16 mouse cellular contexts compared by ENCODE assay signal in genomic region chr10:91227034-91227433, GRCm38 (mm10). TPM values are rescaled to one million over a fixed set of nuclear protein-coding genes. Genes with fewer than 3 reads are reported as not detected.
A peak's percentile ranks its signal among the peaks of the same experiment; 100 is the strongest.
DNase-seq lines count a peak whose midpoint lies in the region; ATAC-seq and TF ChIP-seq lines count a peak whose summit lies in the region.
"Had no signal": no experiment of that assay in that cellular context is flagged by ENCODE, and none has a peak within 500 bp of the region (broad histone marks: within the 10 kb centered on the region; RNA-seq: fewer than 3 reads in every experiment).

No protein-coding gene starts in this region.

- peaks cover 18% of the 10 kb centered on the region for H3K4me1 ChIP-seq in hindbrain, embryonic 16.5 days (ENCODE audit: control insufficient read depth, insufficient read depth, low read depth, low read length)
- H3K4me1 ChIP-seq in hindbrain, postnatal 0 days (ENCODE audit: insufficient read depth, low read length) = peaks cover 10% of the 10 kb centered on the region
- H3K4me1 ChIP-seq in neural tube, embryonic 13.5 days (replicated peaks) = peaks cover 25% of the 10 kb centered on the region
- peaks cover 46% of the 10 kb centered on the region for H3K4me1 ChIP-seq in embryonic facial prominence, embryonic 14.5 days (ENCODE audit: control insufficient read depth, insufficient read depth, low read length)

- no peaks in the 10 kb centered on the region for H3K36me3 ChIP-seq in hindbrain, embryonic 16.5 days (ENCODE audit: control insufficient read depth, insufficient read depth, low read length)
- H3K36me3 ChIP-seq in hindbrain, postnatal 0 days (ENCODE audit: insufficient read depth, low read length) = no peaks in the 10 kb centered on the region
- H3K36me3 ChIP-seq in neural tube, embryonic 13.5 days = no peaks in the 10 kb centered on the region
- no peaks in the 10 kb centered on the region for H3K36me3 ChIP-seq in embryonic facial prominence, embryonic 14.5 days (ENCODE audit: control insufficient read depth, insufficient read depth, low read length)
- H3K36me3 ChIP-seq: heart, embryonic 13.5 days; kidney, embryonic 15.5 days; midbrain, embryonic 15.5 days had no signal

- no peak overlapping the region for H3K9ac ChIP-seq in hindbrain, embryonic 16.5 days (ENCODE audit: low read depth, low read length)
- H3K9ac ChIP-seq in hindbrain, postnatal 0 days (replicated peaks; ENCODE audit: low read length) = no peak overlapping the region
- H3K9ac ChIP-seq in neural tube, embryonic 13.5 days = no peak overlapping the region
- H3K9ac ChIP-seq in embryonic facial prominence, embryonic 14.5 days (ENCODE audit: low read depth, low read length) = no peak overlapping the region
- H3K9ac ChIP-seq: heart, embryonic 13.5 days; kidney, embryonic 15.5 days; liver, postnatal 0 days; midbrain, embryonic 15.5 days had no signal

- no peaks in the 10 kb centered on the region for H3K9me3 ChIP-seq in hindbrain, embryonic 16.5 days (ENCODE audit: control insufficient read depth, low read length)
- no peaks in the 10 kb centered on the region for H3K9me3 ChIP-seq in hindbrain, postnatal 0 days (ENCODE audit: low read length)
- H3K9me3 ChIP-seq in neural tube, embryonic 13.5 days = no peaks in the 10 kb centered on the region
- no peaks in the 10 kb centered on the region for H3K9me3 ChIP-seq in embryonic facial prominence, embryonic 14.5 days (ENCODE audit: control insufficient read depth, low read length)
- H3K9me3 ChIP-seq: heart, embryonic 13.5 days; kidney, embryonic 15.5 days; midbrain, embryonic 15.5 days had no signal

- 39% methylated on average over 4 of the region's 4 CpGs for WGBS in hindbrain, embryonic 16.5 days
- WGBS in hindbrain, postnatal 0 days = 41% methylated on average over 4 of the region's 4 CpGs
- WGBS in neural tube, embryonic 13.5 days = 56% methylated on average over 4 of the region's 4 CpGs
- 20% methylated on average over 4 of the region's 4 CpGs for WGBS in embryonic facial prominence, embryonic 14.5 days

- DNase-seq in hindbrain, postnatal 0 days (ENCODE audit: low spot score) = no peak
- no peak for DNase-seq in neural tube, embryonic 10.5 days (ENCODE audit: extremely low spot score, low spot score)
- DNase-seq in embryonic facial prominence, embryonic 14.5 days (ENCODE audit: low spot score) = peak; percentile 94
- peak; percentile 33 for DNase-seq in mesoderm, embryonic 11.5 days (ENCODE audit: low read depth, low spot score)
- DNase-seq in frontal cortex, postnatal 25 days (ENCODE audit: low spot score in 2 of 2) = no peak
- DNase-seq in cerebellum, adult 11 months = no peak
- DNase-seq: adrenal gland, postnatal 36 days; cerebellum, adult 9-11 months; layer of hippocampus, postnatal 36 days; liver, postnatal 0 days; right cerebral cortex, postnatal 14 days had no signal

- ATAC-seq in hindbrain, embryonic 16.5 days = peak; percentile 53; the same call in 1 of the 2 replicates
- ATAC-seq in hindbrain, postnatal 0 days = no peak
- no peak for ATAC-seq in neural tube, embryonic 13.5 days (ENCODE audit: low read depth)
- peak; percentile 68 for ATAC-seq in embryonic facial prominence, embryonic 14.5 days (ENCODE audit: low read depth)
- ATAC-seq: liver, postnatal 0 days; midbrain, embryonic 15.5 days had no signal

- no peaks in the 10 kb centered on the region for H3K27me3 ChIP-seq in hindbrain, embryonic 16.5 days (replicated peaks; ENCODE audit: control insufficient read depth, insufficient read depth, low read length)
- H3K27me3 ChIP-seq in hindbrain, postnatal 0 days (ENCODE audit: insufficient read depth, low read length) = no peaks in the 10 kb centered on the region
- H3K27me3 ChIP-seq in neural tube, embryonic 13.5 days = no peaks in the 10 kb centered on the region
- H3K27me3 ChIP-seq in embryonic facial prominence, embryonic 14.5 days (replicated peaks; ENCODE audit: control insufficient read depth, insufficient read depth, low read length) = no peaks in the 10 kb centered on the region
- H3K27me3 ChIP-seq: heart, embryonic 13.5 days; kidney, embryonic 15.5 days; midbrain, embryonic 15.5 days had no signal

- H3K27ac ChIP-seq in hindbrain, embryonic 16.5 days (ENCODE audit: low read depth, low read length) = no peak overlapping the region
- H3K27ac ChIP-seq in hindbrain, postnatal 0 days = no peak overlapping the region
- H3K27ac ChIP-seq in neural tube, embryonic 13.5 days (replicated peaks) = 0 out of 2 replicates have a peak overlapping the region, but pooled peaks have one; percentile 18
- peak overlapping the region; percentile 63 for H3K27ac ChIP-seq in embryonic facial prominence, embryonic 14.5 days (replicated peaks; ENCODE audit: low read depth, low read length)
- H3K27ac ChIP-seq: heart, embryonic 13.5 days; kidney, embryonic 15.5 days; midbrain, embryonic 15.5 days had no signal

- no peak overlapping the region for H3K4me3 ChIP-seq in hindbrain, embryonic 16.5 days (ENCODE audit: low read length)
- H3K4me3 ChIP-seq in hindbrain, postnatal 0 days (ENCODE audit: low read length) = no peak overlapping the region
- H3K4me3 ChIP-seq in neural tube, embryonic 13.5 days = no peak overlapping the region
- H3K4me3 ChIP-seq in embryonic facial prominence, embryonic 14.5 days (ENCODE audit: low read depth, low read length) = no peak overlapping the region
- H3K4me3 ChIP-seq: heart, embryonic 13.5 days; kidney, embryonic 15.5 days; midbrain, embryonic 15.5 days had no signal

- H3K4me2 ChIP-seq in hindbrain, embryonic 16.5 days (ENCODE audit: low read length) = no peak overlapping the region
- H3K4me2 ChIP-seq in hindbrain, postnatal 0 days (ENCODE audit: low read depth, low read length) = no peak overlapping the region
- H3K4me2 ChIP-seq in neural tube, embryonic 13.5 days = no peak overlapping the region
- H3K4me2 ChIP-seq in embryonic facial prominence, embryonic 14.5 days (ENCODE audit: low read depth, low read length) = no peak overlapping the region
- H3K4me2 ChIP-seq: heart, embryonic 13.5 days; kidney, embryonic 15.5 days; midbrain, embryonic 15.5 days had no signal

- TF ChIP-seq CTCF in hindbrain, postnatal 0 days (IDR thresholded peaks at IDR 0.05; ENCODE audit: low read depth) = no peak

RNA-seq across cellular contexts. Expression of gene Tmpo, which starts 45.9 kb away (rescaled TPM):
- polyA plus RNA-seq in hindbrain, embryonic 16.5 days (2015; fragmentation: Nextera tagmentation; extraction: Ambion mirVana) = 68.7 and 83.7 TPM in 2 replicates
- total RNA-seq in hindbrain, postnatal 0 days (2014; rRNA removed) = 102 and 110 TPM in 2 replicates
- 66.9 and 72.1 TPM in 2 replicates for polyA plus RNA-seq in hindbrain, postnatal 0 days (2015; fragmentation: Nextera tagmentation; extraction: Ambion mirVana)
- 111 and 141 TPM in 2 replicates for polyA plus RNA-seq in neural tube, embryonic 13.5 days (2015; fragmentation: Nextera tagmentation; extraction: Ambion mirVana)
- 185 and 227 TPM in 2 replicates for polyA plus RNA-seq in embryonic facial prominence, embryonic 14.5 days (2014; fragmentation: Nextera tagmentation; extraction: Ambion mirVana)

Comparison
In these comparisons a context has a peak if more than half of its experiments do, and no peak if none do; other contexts are left out.
1. ATAC-seq: peak in hindbrain, embryonic 16.5 days (single experiment) and embryonic facial prominence, embryonic 14.5 days (single experiment); none in hindbrain, postnatal 0 days (single experiment) and neural tube, embryonic 13.5 days (single experiment).
2. H3K27ac ChIP-seq: peak in neural tube, embryonic 13.5 days (single experiment) and embryonic facial prominence, embryonic 14.5 days (single experiment); none in hindbrain, embryonic 16.5 days (single experiment) and hindbrain, postnatal 0 days (single experiment).
3. DNase-seq: peak in embryonic facial prominence, embryonic 14.5 days (single experiment) and mesoderm, embryonic 11.5 days (single experiment); none in hindbrain, postnatal 0 days (single experiment), neural tube, embryonic 10.5 days (single experiment), frontal cortex, postnatal 25 days (0 of 2) and cerebellum, adult 11 months (single experiment).